Mouse (Mus musculus): ENCODE data around the gene Podnl1.

DNA sequence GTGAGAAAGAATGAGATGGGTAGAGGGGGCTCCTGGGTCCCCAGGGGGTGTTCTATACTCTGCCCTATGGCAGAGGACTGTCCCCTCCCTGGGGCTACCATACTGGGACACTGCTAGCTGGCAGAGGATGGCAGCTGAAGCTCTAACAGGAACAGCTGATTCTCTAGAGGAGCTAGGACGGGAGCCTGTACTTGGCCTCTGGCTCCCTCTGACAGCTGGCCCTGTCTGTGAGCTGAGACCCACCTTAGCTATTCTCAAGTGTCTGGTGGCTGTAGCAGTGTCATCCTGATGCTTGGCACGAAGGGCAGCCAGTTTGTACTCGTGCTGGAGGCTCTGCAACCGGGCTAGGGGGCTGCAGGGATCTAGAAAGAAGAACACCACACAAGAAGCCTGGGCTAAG, 15.0 kb downstream of the Podnl1 start:
- TF ChIP-seq CTCF (IDR thresholded peaks at IDR 0.05; ENCODE audit: borderline replicate concordance, insufficient read depth, low read length) = no peak
- TF ChIP-seq POLR2A (IDR thresholded peaks at IDR 0.05; ENCODE audit: low read depth, low read length) = no peak

Measured in embryonic fibroblast, embryonic 13.5 days (primary cell).